8 mouse cellular contexts compared by ENCODE assay signal in genomic region chr5:108005134-108005533, GRCm38 (mm10). TPM values are rescaled to one million over a fixed set of nuclear protein-coding genes. Genes with fewer than 3 reads are reported as not detected.
DNase-seq lines count a peak whose midpoint lies in the region; ATAC-seq and TF ChIP-seq lines count a peak whose summit lies in the region.
"Had no signal": no experiment of that assay in that cellular context is flagged by ENCODE, and none has a peak within 500 bp of the region (broad histone marks: within the 10 kb centered on the region; RNA-seq: fewer than 3 reads in every experiment).

No protein-coding gene starts in this region.

- no peak; the same call in 1 of the 2 replicates for ATAC-seq in G1E (ENCODE audit: extremely low read depth, insufficient number of reproducible peaks, low FRiP score, poor library complexity, severe bottlenecking)

- H3K27ac ChIP-seq in cortical plate, adult 2 months (ENCODE audit: insufficient read depth, low read length): no peak overlapping the region
- H3K27ac ChIP-seq: limb, embryonic 13.5 days had no signal

- no peak for TF ChIP-seq POLR2A in cortical plate, adult 2 months (IDR thresholded peaks at IDR 0.05; ENCODE audit: extremely low read depth, insufficient read depth, low read length)

- no peaks in the 10 kb centered on the region for H3K36me3 ChIP-seq in G1E (replicated peaks)
- H3K36me3 ChIP-seq: limb, embryonic 13.5 days had no signal

- H3K27me3 ChIP-seq in G1E (ENCODE audit: insufficient read depth, low read length): peaks cover 26% of the 10 kb centered on the region
- H3K27me3 ChIP-seq: limb, embryonic 13.5 days had no signal

- peak; percentile 23 for DNase-seq in kidney, postnatal 14 days
- DNase-seq in kidney, adult 11 months: no peak
- peak; percentile 20 for DNase-seq in G1E (ENCODE audit: low spot score)
- peak; percentile 15 to 56 for DNase-seq in natural killer cell, adult 2 months (ENCODE audit: low spot score in 2 of 2)
- DNase-seq in gastrocnemius, postnatal 10 days: no peak
- DNase-seq in yolk sac, embryonic 10.5 days (ENCODE audit: low spot score): no peak

- no peak overlapping the region for H3K4me3 ChIP-seq in G1E (ENCODE audit: low read depth, low read length)
- no peak overlapping the region for H3K4me3 ChIP-seq in cortical plate, adult 2 months (ENCODE audit: insufficient read depth, low read length)
- H3K4me3 ChIP-seq: limb, embryonic 13.5 days had no signal

- peaks cover 30% of the 10 kb centered on the region for H3K4me1 ChIP-seq in G1E (ENCODE audit: insufficient read depth, low read depth, low read length)
- H3K4me1 ChIP-seq in cortical plate, adult 2 months (ENCODE audit: control insufficient read depth, insufficient read depth, low read length): no peaks in the 10 kb centered on the region
- H3K4me1 ChIP-seq: limb, embryonic 13.5 days had no signal

- H3K9me3 ChIP-seq in G1E (replicated peaks): no peaks in the 10 kb centered on the region
- H3K9me3 ChIP-seq: limb, embryonic 13.5 days had no signal

- TF ChIP-seq CTCF in G1E (IDR thresholded peaks at IDR 0.05; ENCODE audit: low read depth, low read length): peak; percentile 28; the same call in 1 of the 2 replicates
- TF ChIP-seq CTCF in cortical plate, adult 2 months (IDR thresholded peaks at IDR 0.05; ENCODE audit: extremely low read depth, insufficient read depth, low read length): peak; percentile 49; the same call in 1 of the 2 replicates

RNA-seq across cellular contexts. Expression of gene Fam69a, which starts 18.2 kb away (rescaled TPM):
- total RNA-seq in G1E (2014; fragmentation: Nextera tagmentation) (52.3 and 54.3 TPM in 2 replicates), G1E (2017) (24.9 and 25.8 TPM in 2 replicates)
- 1.8 and 2.3 TPM in 2 replicates for polyA plus RNA-seq in G1E (2012)
- polyA plus RNA-seq in cortical plate, adult 2 months (2012; rRNA removed): 17.3 and 19.7 TPM in 2 replicates
- total RNA-seq in gastrocnemius, postnatal 10 days (2021): 10 to 100 TPM; 51.1 to 65.5 TPM

Comparison
In these comparisons a context has a peak if more than half of its experiments do, and no peak if none do; other contexts are left out.
1. DNase-seq: peak in kidney, postnatal 14 days (single experiment), G1E (single experiment) and natural killer cell, adult 2 months (2 of 2); none in kidney, adult 11 months (single experiment), gastrocnemius, postnatal 10 days (single experiment) and yolk sac, embryonic 10.5 days (single experiment).